Mouse (Mus musculus) heart, embryonic 16.5 days (tissue): Measurements from ENCODE around the gene Clec4n. TPM values are rescaled to one million over a fixed set of nuclear protein-coding genes. Genes with fewer than 3 reads are reported as not detected.
"Not testable (repeated sequence)": the region's sequence is repeated elsewhere in the genome, so short reads cannot be mapped to it uniquely, and the experiment has no call there.

Experiments used
- ATAC-seq: fragments of 200-750 bp; cut with Nextera tagmentation; replicated peaks from 2 replicates; pipeline ENCODE4 v1.8.0; 2017; ENCODE audit warnings: moderate number of reproducible peaks; ENCODE audit not compliant: insufficient read depth, low FRiP score; ENCODE audit errors: extremely low read depth
- H3K27ac ChIP-seq: fragments of 300-500 bp; sonication (generic); 2 replicates; pipeline ENCODE4 v1.5.1; 2014; ENCODE audit warnings: mild to moderate bottlenecking, low read length, control low read depth, moderate library complexity
- H3K27me3 ChIP-seq: fragments of 300-500 bp; sonication (generic); 2 replicates; pipeline ENCODE4 v1.6.1; 2014; ENCODE audit warnings: low read length, mixed read lengths; ENCODE audit not compliant: control insufficient read depth, insufficient read depth
- H3K36me3 ChIP-seq: fragments of 300-500 bp; sonication (generic); 2 replicates; pipeline ENCODE4 v1.6.1; 2014; ENCODE audit not compliant: control insufficient read depth, insufficient read depth
- H3K4me1 ChIP-seq: fragments of 300-500 bp; sonication (generic); 2 replicates; pipeline ENCODE4 v1.6.1; 2014; ENCODE audit warnings: low read length, mixed read lengths; ENCODE audit not compliant: control insufficient read depth, insufficient read depth
- H3K4me2 ChIP-seq: fragments of 300-500 bp; sonication (generic); 2 replicates; pipeline ENCODE4 v1.6.1; 2014; ENCODE audit warnings: low read depth, mild to moderate bottlenecking, control low read depth, low read length
- H3K4me3 ChIP-seq: fragments of 300-500 bp; sonication (generic); 2 replicates; pipeline ENCODE4 v1.5.1; 2014; ENCODE audit warnings: mild to moderate bottlenecking, control low read depth, low read length
- H3K9ac ChIP-seq: fragments of 300-500 bp; sonication (generic); 2 replicates; pipeline ENCODE4 v1.6.1; 2014; ENCODE audit warnings: low read length, control low read depth
- H3K9me3 ChIP-seq: fragments of 300-500 bp; sonication (generic); replicated peaks from 2 replicates; pipeline ENCODE4 v1.6.1; 2016; ENCODE audit warnings: low read length; ENCODE audit not compliant: control insufficient read depth
- WGBS: fragments of 180-500 bp; shearing (Covaris S2); extraction: QIAGEN DNeasy Blood & Tissue Kit; methylation state at CpG from one replicate; pipeline ENCODE4 v1.1.7; 2014; 5-methylcytosine and 5-hydroxymethylcytosine counted together
- polyA plus RNA-seq: library from polyadenylated mRNA; unstranded; fragments of >200 nt; fragmentation: Nextera tagmentation; extraction: Ambion mirVana; gene quantifications from 2 replicates; pipeline ENCODE4 v1.2.1, GENCODE M21; 2015

The Clec4n gene
- 2.8 and 3.7 TPM in 2 replicates for polyA plus RNA-seq

DNA sequence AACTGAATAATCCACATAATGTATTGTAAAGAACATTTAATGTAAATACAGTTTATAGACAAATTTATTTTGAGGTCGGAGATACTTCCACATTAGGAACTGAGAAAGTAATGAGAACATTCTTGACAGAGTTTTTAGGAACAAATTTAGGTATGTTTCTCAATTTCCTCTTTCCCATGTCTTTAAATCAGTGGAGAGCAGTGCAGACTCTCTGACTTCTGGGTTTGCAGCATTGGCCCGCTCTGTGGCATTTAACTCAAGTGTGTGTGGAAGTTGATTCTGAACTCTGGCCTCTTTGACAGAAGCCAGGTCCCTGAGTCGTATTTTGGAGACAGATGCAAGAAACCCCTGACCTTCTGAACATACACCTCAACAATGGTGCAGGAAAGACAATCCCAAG is at the start of gene Clec4n:
Clec4n (plus strand) TSS at position 200 of the 400 bp plus-strand sequence.
- H3K4me2 ChIP-seq = no peak within 1 kb of the TSS
- H3K27me3 ChIP-seq = no peaks in the 10 kb centered on the region
- 0 out of 2 replicates have a peak, but pooled peaks cover 2% of the 10 kb centered on the region for H3K9me3 ChIP-seq
- 53% methylated on average over 3 of the region's 3 CpGs for WGBS
- no peak within 1 kb of the TSS for H3K27ac ChIP-seq
- H3K9ac ChIP-seq = no peak within 1 kb of the TSS
- no peaks in the 10 kb centered on the region for H3K36me3 ChIP-seq
- no peak for ATAC-seq
- H3K4me3 ChIP-seq = no peak within 1 kb of the TSS
- H3K4me1 ChIP-seq = no peaks in the 10 kb centered on the region

DNA sequence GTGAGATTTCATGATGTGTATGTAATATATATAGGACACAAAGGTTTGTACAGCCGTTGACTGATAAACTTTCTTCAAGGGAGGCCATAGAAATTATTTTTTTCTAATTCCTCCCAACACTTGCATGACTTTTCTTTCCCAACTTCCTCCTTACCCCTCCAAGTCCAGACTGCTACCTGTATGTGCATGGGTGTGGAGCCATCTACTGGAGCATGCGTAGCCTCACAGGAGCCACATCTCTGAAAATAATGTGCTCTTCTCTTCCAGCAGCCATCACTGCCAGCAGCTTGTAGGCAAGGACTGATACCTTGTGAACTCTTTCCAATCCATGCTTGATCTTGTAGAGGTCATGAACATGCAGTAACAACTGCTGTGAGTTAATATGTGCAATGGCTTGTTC is 44.8 kb upstream of the Clec4n start:
- not testable (repeated sequence) for H3K9ac ChIP-seq, H3K27ac ChIP-seq, H3K36me3 ChIP-seq, H3K4me2 ChIP-seq, H3K27me3 ChIP-seq, ATAC-seq, H3K4me3 ChIP-seq, H3K9me3 ChIP-seq, H3K4me1 ChIP-seq
- 63% methylated on average over 2 of the region's 2 CpGs for WGBS

DNA sequence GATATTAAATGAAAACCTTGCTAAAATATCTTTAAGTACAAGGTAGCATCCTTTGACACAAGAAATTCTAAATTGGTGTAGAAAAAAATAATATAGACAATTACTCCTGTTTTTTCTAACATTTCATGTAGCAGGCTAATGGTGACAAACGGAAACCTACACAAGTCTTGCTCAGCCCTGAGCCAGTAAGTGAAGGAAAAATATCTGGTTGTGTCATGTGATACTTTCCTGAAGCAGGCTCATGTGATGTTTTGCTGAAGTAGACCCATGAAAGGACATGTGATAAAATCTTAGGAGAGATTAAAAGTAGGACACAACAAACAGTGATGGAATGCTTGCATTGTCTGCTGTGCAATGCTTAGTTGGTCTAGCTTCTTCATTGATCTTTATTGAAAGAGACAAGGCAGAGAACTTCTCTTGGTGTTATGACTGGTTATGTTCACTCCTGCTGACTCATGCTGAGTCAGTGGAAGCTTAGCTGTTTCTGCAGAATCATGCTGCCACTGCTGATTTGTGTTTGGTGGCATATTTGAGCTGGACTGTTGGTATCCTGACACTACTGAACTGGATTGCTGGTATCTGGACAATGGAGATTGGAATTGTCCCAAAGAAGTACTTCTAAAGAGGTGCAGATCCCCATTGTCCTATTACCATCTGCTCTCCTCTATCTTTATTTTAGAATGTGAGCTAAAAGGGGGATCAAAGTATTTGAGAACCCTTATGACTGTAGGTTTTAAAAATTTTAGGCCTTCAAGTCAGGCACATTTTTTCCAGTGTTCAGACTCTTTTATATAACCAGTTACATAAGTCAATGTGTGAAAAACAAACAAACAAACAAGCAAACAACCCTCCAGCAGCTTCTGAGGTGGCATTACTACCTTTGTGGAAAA is 22.2 kb upstream of the Clec4n start:
- Histone ChIP-seq H3K27me3 (no peaks in the 10 kb centered on the region), H3K27ac (no peak overlapping the region), H3K4me1 (no peaks in the 10 kb centered on the region), H3K9me3 (peaks cover 2% of the 10 kb centered on the region; the same call in 1 of the 2 replicates), H3K4me3 (no peak overlapping the region), H3K4me2 (no peak overlapping the region), H3K9ac (no peak overlapping the region), H3K36me3 (no peaks in the 10 kb centered on the region)
- 70% methylated on average over 1 of the region's 1 CpGs for WGBS
- no peak for ATAC-seq

DNA sequence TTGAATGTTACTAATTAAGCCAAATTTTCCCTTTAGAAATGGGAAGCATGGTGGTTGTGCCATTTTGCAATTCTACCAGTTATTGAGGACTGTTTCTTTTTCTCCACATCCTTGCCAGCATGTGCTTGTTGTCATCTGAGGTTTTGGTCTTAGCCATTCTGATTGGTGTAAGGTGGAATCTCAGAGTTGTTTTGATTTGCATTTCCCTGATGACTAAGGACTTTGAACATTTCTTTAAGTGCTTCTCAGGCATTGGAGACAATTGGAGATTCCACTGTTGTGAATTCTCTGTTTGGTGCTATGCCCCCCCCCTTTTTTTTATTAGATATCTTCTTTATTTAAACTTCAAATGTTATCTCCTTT is 21.6 kb upstream of the Clec4n start:
- H3K27me3 ChIP-seq, H3K4me1 ChIP-seq, H3K36me3 ChIP-seq, H3K4me3 ChIP-seq, H3K4me2 ChIP-seq, H3K9me3 ChIP-seq, H3K27ac ChIP-seq, H3K9ac ChIP-seq, ATAC-seq: not testable (repeated sequence)

DNA sequence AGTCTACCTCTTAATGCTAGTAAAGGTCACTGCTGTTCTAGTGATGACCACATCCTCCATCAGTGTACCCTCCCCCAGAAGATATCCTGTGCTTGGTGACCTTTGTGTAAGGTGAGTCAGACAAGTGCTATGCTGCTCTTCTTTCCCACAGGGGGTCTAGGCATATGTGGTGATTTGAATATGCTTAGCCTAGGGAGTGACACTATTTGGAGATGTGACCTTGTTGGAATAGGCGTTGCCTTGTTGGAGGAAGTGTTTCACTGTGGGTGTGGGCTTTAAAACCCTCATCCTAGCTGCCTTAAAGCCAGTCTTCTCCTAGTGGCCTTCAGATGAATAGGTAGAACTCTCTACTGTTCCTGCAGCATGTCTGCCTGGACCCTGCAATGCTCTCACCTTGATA is 17.9 kb upstream of the Clec4n start:
- no peak for ATAC-seq
- H3K4me3 ChIP-seq = no peak overlapping the region
- no peak overlapping the region for H3K27ac ChIP-seq

DNA sequence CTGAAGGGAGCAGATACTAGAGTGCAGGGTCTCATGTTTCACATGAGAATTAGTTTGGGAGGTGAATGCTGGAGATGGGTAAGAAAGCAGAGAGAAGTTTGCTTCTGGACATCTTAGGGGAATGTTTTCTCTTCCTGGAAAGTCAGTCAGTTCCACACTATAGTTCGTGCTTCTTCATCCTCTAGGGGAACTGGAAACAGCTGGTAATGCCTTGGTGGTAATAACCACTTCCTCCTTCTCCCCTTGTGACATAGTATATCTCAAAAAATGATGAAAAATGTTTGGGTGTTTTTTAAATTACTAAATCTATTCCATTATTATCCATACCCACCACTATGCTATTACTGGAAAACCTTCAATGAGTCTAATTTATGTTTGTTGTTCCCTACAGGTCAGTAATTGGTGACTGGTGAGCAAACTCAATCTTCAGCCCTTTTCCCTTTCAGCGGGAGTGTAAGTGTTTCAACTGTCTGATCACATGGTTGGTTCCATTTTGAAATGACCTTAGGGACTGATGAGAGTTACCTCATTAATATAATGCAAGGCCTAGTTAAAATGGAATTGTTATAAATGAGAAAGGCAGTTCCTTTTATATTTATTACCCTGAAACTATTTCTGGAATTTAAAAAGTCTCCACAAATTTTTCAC is 2.0 kb upstream of the Clec4n start:
- Histone ChIP-seq H3K4me1 (no peaks in the 10 kb centered on the region), H3K9me3 (no peaks in the 10 kb centered on the region), H3K27ac (no peak overlapping the region), H3K4me3 (no peak overlapping the region), H3K36me3 (no peaks in the 10 kb centered on the region), H3K4me2 (no peak overlapping the region), H3K9ac (no peak overlapping the region), H3K27me3 (no peaks in the 10 kb centered on the region)
- ATAC-seq = no peak
- 54% methylated on average over 2 of the region's 2 CpGs for WGBS

More for the DNA sequence above, 17.9 kb upstream of the Clec4n start:
- Histone ChIP-seq H3K9me3 (peaks cover 2% of the 10 kb centered on the region; the same call in 1 of the 2 replicates), H3K9ac (no peak overlapping the region), H3K27me3 (no peaks in the 10 kb centered on the region), H3K36me3 (no peaks in the 10 kb centered on the region), H3K4me2 (no peak overlapping the region), H3K4me1 (no peaks in the 10 kb centered on the region)
- 52% methylated on average over 1 of the region's 1 CpGs for WGBS

DNA sequence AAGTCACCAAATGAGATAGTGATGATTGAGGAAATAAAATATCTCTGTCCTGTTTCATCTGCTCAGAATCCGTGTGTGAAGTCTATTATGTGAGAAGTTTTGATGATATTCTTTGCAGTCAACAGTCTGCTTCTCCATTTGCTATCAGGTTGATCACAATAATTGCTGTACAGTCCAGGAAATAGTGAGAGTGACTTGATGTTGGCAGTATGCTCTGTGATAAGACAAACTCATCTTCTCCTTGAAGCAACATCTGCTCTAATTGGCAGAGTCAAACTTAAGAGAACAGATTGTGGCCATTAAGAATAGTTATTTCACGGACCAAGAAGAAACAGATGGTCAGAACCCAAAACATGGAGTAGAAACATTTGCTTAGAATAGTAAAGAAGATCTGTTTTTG is 1.5 kb downstream of the Clec4n start:
- no peak overlapping the region for H3K9ac ChIP-seq
- H3K27me3 ChIP-seq = no peaks in the 10 kb centered on the region
- WGBS = 61% methylated on average over 2 of the region's 2 CpGs
- no peaks in the 10 kb centered on the region for H3K36me3 ChIP-seq
- no peaks in the 10 kb centered on the region for H3K4me1 ChIP-seq
- H3K4me3 ChIP-seq = no peak overlapping the region
- ATAC-seq = no peak
- H3K27ac ChIP-seq = no peak overlapping the region
- H3K4me2 ChIP-seq = no peak overlapping the region
- 0 out of 2 replicates have a peak, but pooled peaks cover 2% of the 10 kb centered on the region for H3K9me3 ChIP-seq

DNA sequence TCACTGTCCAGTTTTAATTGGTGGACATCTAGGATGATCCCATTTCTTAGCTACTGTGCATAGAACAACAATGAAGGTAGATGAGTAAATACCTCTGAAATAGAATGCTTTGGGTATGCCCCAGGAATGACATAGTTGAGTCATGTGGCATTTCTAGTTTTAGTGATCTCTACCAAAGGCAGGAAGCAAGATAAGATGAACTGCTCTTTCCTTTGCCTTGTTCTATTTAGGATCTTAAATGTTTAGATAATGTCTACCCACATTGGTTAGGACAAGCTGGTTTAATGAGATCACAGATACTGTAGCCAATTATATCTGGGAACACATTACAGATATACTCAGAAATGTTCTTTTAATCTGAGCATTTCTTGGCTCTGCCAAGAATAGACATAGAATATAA is 7.9 kb downstream of the Clec4n start:
- Histone ChIP-seq H3K36me3 (no peaks in the 10 kb centered on the region), H3K9me3 (0 out of 2 replicates have a peak, but pooled peaks cover 2% of the 10 kb centered on the region), H3K4me3 (no peak overlapping the region), H3K4me1 (no peaks in the 10 kb centered on the region), H3K27me3 (no peaks in the 10 kb centered on the region), H3K27ac (no peak overlapping the region), H3K9ac (no peak overlapping the region), H3K4me2 (no peak overlapping the region)
- no peak for ATAC-seq

DNA sequence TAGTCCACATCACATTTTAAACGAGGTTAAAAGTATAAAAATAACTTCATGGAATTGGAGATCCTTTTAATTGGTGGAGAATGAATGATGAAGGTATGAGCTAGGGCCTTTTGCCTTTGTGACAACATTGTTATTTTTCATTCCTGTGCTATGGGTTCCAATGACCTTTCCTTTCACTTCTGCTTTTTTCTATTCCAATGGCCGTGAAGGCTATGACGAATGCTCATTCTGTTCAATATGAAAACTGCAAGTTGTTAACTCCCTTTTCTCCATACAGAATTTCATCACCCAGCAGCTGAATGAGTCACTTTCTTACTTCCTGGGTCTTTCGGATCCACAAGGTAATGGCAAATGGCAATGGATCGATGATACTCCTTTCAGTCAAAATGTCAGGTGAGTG is 14.6 kb downstream of the Clec4n start:
- Histone ChIP-seq H3K4me2 (no peak overlapping the region), H3K27me3 (no peaks in the 10 kb centered on the region), H3K4me1 (no peaks in the 10 kb centered on the region), H3K4me3 (no peak overlapping the region), H3K9me3 (no peaks in the 10 kb centered on the region; the same call in 1 of the 2 replicates), H3K27ac (no peak overlapping the region), H3K36me3 (no peaks in the 10 kb centered on the region), H3K9ac (no peak overlapping the region)
- 75% methylated on average over 5 of the region's 5 CpGs for WGBS
- ATAC-seq = no peak
